Mouse (Mus musculus) frontal cortex, postnatal 25 days (tissue): ENCODE measurements around the gene Ncoa1.
"Not testable (repeated sequence)": the region's sequence is repeated elsewhere in the genome, so short reads cannot be mapped to it uniquely, and the experiment has no call there.

Experiments
- DNase-seq, 2 experiments: peaks; one replicate each; pipeline ENCODE4 v3.0.0; 2022; ENCODE audit warnings: low spot score in 2 of 2

Ncoa1 gene

GRCm38 (mm10) chr12:4313824-4314223 lies 163.2 kb downstream of the Ncoa1 start:
- DNase-seq, result no peak

GRCm38 (mm10) chr12:4306712-4307313 lies 170.2 kb downstream of the Ncoa1 start:
- no peak for DNase-seq

GRCm38 (mm10) chr12:4299300-4299699 lies 177.7 kb downstream of the Ncoa1 start:
- no peak for DNase-seq

DNA sequence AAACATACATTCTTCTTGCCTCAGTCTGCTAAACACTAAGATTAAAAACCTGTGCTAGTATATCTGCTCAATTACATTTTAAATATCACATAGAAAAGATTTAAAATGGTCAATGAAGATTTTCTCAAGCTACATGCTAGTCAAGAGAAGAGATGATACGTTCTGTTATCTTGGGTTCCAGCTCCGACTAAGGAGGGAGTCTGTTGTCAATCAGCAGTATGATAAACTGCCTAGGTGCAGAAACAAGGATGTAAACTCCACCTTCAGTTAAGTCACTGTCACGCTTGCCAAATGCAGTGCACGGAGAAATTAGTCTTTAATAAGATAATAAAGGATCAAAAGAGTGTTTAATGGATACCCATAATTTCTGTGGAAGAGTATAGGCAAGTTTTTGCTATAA lies 178.4 kb downstream of the Ncoa1 start:
- DNase-seq, result no peak

DNA sequence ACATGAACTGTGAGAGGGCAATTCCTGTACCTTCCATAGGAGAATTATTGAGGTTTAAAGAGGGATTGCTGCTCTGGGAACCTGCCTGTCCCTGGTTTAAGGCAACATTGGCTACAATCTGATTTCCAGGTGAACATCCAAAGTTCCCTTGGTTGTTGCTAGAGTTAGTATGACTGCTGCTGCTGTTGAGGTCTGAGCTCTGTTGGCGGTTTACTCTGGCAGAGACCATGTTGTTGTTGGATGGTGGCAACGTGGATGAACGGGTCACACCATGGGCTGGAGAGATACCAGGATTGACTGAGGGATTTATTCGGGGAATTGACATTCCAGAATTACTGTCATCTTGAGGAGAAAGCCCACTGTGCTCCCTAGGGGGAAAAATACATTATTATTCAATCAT lies 181.1 kb downstream of the Ncoa1 start:
- no peak for DNase-seq

DNA sequence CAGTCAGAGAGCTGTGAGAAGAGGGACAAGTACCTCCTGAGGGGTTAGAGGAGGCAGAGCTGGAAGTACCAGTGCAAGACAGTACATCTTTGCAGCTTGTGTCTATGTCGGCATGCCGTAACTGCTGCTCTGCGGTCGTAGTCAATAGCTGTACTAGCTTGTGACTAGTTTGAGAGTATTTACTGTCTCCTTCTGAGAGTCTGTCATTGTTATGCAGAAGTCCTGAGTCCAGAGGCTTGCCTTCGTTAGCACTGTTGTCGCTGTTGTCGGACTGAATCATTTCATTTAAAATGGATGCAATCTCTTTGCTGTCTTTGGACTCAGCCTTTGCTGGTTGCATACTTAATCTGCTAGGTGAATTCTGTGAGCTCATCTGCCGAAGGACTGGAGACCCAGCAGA lies 181.7 kb downstream of the Ncoa1 start:
- DNase-seq, result no peak

GRCm38 (mm10) chr12:4293813-4294212 lies 183.2 kb downstream of the Ncoa1 start:
- DNase-seq, result no peak

- DNase-seq, result no peak
These were observed 191.8 kb downstream of the Ncoa1 start for GRCm38 (mm10) chr12:4285186-4285585.

- no peak for DNase-seq
These were observed 197.1 kb downstream of the Ncoa1 start for GRCm38 (mm10) chr12:4279878-4280277.

DNA sequence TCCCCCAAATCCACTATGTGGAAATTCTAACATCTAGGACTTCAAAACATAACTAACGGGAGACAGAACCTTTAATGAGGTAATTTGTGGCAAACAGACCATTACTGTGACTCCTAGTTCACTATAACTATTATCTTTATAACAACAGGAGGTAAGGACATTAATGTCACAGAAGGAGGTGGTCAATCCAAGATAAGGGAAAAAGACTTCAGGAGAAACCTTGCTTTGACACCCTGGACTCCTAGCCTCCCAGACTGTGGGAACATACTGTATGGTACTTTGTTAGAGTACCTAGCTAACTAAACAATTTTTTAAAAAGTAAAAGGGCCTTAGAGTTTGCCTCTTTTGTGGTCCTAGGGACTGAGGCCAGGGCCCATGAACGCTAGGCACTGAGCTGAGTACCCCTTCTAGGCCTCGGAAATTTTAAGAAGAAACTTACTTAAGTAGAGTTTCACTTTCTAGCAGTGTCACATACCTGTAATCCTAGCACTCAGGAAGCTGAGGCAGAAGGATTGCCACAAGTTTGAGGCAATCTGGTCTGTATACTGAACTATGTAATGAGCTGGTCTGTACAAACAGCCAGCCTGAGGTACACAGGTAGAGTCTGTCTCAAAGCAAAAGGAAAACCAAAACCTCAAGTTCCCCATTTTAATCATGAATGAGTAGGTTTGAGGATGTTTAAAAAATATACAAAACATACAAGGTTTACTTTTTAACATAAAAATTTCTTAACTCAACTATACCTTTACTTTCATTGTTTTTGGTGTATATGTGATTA lies 197.8 kb downstream of the Ncoa1 start:
- DNase-seq, result no peak

- DNase-seq, result no peak
These were observed 205.9 kb downstream of the Ncoa1 start for GRCm38 (mm10) chr12:4271078-4271477.

DNA sequence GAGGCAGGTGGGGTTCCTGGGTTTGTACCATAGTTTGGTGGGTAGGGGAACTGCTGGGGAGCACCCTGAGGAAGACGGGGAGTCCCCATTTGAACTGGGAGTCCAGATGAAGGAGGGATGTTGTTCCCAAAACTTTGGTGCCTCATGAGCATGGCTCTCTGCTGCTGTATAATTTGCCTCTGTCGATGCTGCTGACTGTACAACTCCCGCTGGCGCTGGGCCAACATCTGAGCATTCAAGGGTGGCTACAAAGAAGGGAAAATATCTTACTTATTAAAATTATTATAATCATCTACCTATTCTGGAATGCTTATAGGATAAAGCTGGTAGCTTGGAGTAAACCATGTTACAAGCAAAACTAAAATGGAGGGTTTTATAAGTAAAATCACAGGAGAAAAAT lies 209.2 kb downstream of the Ncoa1 start:
- no peak for DNase-seq

- DNase-seq, result no peak
These were observed 224.0 kb downstream of the Ncoa1 start for GRCm38 (mm10) chr12:4252742-4253655.

- no peak for DNase-seq
These were observed 227.2 kb downstream of the Ncoa1 start for GRCm38 (mm10) chr12:4249786-4250185.

- DNase-seq, result no peak
These were observed 231.2 kb downstream of the Ncoa1 start for GRCm38 (mm10) chr12:4245742-4246141.

GRCm38 (mm10) chr12:4243805-4244204 lies 233.2 kb downstream of the Ncoa1 start:
- DNase-seq, result no peak

DNA sequence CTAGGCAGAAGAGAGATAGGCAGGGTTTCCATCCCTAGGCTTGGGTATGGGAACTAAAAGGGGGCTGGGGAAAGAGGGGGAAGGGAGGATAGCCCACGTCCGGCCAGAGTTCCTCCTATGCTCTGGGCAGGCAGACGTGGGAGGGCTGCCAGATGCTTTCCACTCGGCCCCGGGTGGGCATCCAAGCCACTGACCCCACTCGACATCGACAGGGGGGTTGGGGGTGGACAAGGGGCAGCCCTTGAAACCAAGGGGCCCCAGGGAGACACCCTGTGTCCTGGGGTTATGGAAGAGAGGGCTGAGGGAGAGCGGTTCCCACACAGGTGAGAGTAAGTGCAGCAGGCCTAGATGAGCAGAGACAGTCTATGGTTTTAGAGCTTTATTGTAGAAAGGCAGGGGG lies 236.7 kb downstream of the Ncoa1 start:
- DNase-seq, result not testable (repeated sequence)

- no peak for DNase-seq
These were observed 239.5 kb downstream of the Ncoa1 start for GRCm38 (mm10) chr12:4237481-4237880.

DNA sequence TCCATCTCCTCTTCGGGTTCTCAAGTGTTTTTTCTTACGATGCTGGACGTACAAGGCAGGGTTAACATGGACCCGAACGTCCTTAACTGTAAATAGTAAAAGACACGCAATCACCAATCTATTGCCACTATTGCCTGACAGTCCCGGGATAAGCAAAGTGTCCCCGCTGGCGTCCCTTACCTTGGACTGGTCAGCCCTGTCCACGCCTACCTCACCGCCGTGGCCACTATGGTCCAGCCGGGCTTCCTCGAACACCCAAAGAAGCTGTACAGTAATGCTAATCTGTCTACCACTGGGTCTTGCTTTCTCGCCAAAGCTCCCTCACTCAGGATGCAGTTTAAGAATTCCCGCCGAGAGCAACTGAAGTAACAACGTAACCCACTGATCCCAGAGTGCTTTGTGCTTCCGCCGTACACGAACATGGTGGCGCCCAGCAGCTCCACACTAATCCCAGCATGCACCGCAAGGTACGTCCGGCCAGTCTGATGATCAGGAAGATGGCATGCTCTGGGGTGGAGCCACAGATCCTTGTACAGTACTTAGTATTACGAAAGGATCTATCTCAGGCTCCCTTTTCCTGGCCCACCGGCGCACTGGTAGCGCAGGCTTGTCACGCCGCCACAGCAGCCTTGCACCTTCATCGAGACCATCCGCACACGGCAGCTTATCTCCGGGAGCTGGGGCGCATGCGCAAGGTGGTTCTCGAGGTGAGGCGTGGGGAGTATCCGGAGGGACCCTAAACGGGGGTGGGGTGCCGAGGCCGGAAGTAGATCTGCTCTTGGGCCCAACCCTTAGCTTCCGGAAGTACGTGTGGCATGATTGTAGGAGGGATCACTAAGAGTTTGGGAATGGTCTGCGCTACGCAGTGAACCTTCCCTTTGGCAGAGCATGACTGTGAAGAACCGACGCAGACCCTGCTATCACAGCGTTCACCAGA lies 243.1 kb downstream of the Ncoa1 start, which contains the start of the genes Ptrhd1 and Cenpo:
TSS of gene Ptrhd1 (plus strand) at position 456 of the 937 bp plus-strand sequence.
TSS of gene Cenpo (minus strand) at position 723 of the 937 bp plus-strand sequence.
- peak; percentile 94 to 96 for DNase-seq

GRCm38 (mm10) chr12:4232777-4233176 lies 244.2 kb downstream of the Ncoa1 start:
- no peak for DNase-seq

GRCm38 (mm10) chr12:4230156-4230555 lies 246.8 kb downstream of the Ncoa1 start:
- no peak for DNase-seq
